Mouse (Mus musculus): ENCODE results near the gene Scube3. TPM values are rescaled to one million over a fixed set of nuclear protein-coding genes. Genes with fewer than 3 reads are reported as not detected.

Gene Scube3
- total RNA-seq, 2 experiments from 2014 or later, result 14.5 to 16.0 TPM

GRCm38 (mm10) chr17:28176775-28177539 is 35.0 kb downstream of the Scube3 start, which contains the start of gene Zfp523:
Gene Zfp523, plus strand, starts transcription at chr17:28177129.
- peak; percentile 91 to 95 for DNase-seq

- DNase-seq, result peak in 1 of 2 experiments; percentile 77
Measured at GRCm38 (mm10) chr17:28177540-28178046, 35.7 kb downstream of the Scube3 start.

- no peak for DNase-seq
Measured at GRCm38 (mm10) chr17:28180331-28180730, 38.4 kb downstream of the Scube3 start.

GRCm38 (mm10) chr17:28180783-28181544 is 39.0 kb downstream of the Scube3 start:
- no peak for DNase-seq

- no peak for DNase-seq
Measured at GRCm38 (mm10) chr17:28184971-28185638, 43.2 kb downstream of the Scube3 start.

GRCm38 (mm10) chr17:28188313-28188712 is 46.4 kb downstream of the Scube3 start:
- DNase-seq, result no peak

- DNase-seq, result no peak
Measured at GRCm38 (mm10) chr17:28192754-28193153, 50.8 kb downstream of the Scube3 start.

GRCm38 (mm10) chr17:28193559-28193958 is 51.6 kb downstream of the Scube3 start:
- DNase-seq, result peak in 1 of 2 experiments; percentile 33

GRCm38 (mm10) chr17:28195033-28195432 is 53.1 kb downstream of the Scube3 start:
- no peak for DNase-seq

GRCm38 (mm10) chr17:28197646-28198045 is 55.7 kb downstream of the Scube3 start:
- DNase-seq, result peak; percentile 33 to 55

GRCm38 (mm10) chr17:28201982-28202381 is 60.0 kb downstream of the Scube3 start:
- DNase-seq, result no peak

- DNase-seq, result peak; percentile 39 to 60
Measured at GRCm38 (mm10) chr17:28204052-28204720, 62.2 kb downstream of the Scube3 start.

GRCm38 (mm10) chr17:28205443-28205842 is 63.5 kb downstream of the Scube3 start:
- DNase-seq, result no peak

- DNase-seq, result peak in 1 of 2 experiments; percentile 28
Measured at GRCm38 (mm10) chr17:28207092-28207491, 65.2 kb downstream of the Scube3 start.

GRCm38 (mm10) chr17:28207591-28208313 is 65.8 kb downstream of the Scube3 start, which contains the start of gene Def6:
Gene Def6, plus strand, starts transcription at chr17:28207778.
- peak; percentile 78 to 82 for DNase-seq

- no peak for DNase-seq
Measured at GRCm38 (mm10) chr17:28208314-28208612, 66.3 kb downstream of the Scube3 start.

- no peak for DNase-seq
Measured at GRCm38 (mm10) chr17:28209457-28210110, 67.6 kb downstream of the Scube3 start.

GRCm38 (mm10) chr17:28211921-28212341 is 70.0 kb downstream of the Scube3 start:
- no peak for DNase-seq

GRCm38 (mm10) chr17:28212391-28212790 is 70.5 kb downstream of the Scube3 start:
- no peak for DNase-seq

GRCm38 (mm10) chr17:28213236-28213635 is 71.3 kb downstream of the Scube3 start:
- no peak for DNase-seq

- no peak for DNase-seq
Measured at GRCm38 (mm10) chr17:28216791-28217190, 74.8 kb downstream of the Scube3 start.
